Mouse (Mus musculus) adrenal gland, adult (tissue): ENCODE results near the gene Ankrd23.
"Not testable (repeated sequence)": the region's sequence is repeated elsewhere in the genome, so short reads cannot be mapped to it uniquely, and the experiment has no call there.

Experiments
- DNase-seq, 2 experiments: peaks; one replicate each; pipeline ENCODE4 v3.0.0; 2022 to 2023; ENCODE audit warnings: low spot score in 1 of 2; ENCODE audit not compliant: inconsistent age in 2 of 2

Gene Ankrd23

DNA sequence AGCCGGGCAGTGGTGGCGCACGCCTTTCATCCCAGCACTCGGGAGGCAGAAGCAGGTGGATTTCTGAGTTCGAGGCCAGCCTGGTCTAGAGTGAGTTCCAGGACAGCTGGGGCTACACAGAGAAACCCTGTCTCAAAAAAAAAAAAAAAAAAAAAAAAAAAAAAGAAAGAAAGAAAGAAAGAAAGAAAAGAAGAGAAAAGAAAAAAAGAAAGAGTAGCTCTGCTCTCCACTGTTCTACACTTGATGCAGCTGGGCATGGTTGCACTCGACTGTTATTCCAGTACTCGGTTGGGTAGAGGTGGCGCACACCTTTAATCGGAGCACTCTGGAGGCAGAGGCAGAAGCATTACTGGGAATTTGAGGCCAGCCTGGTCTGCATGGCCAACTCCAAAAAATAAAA lies at the start of gene Ankrd23:
Gene Ankrd23, minus strand, starts transcription at position 101 of the 400 bp plus-strand sequence.
- not testable (repeated sequence) for DNase-seq

- DNase-seq: no peak
Observed at GRCm38 (mm10) chr1:36586288-36586687, 49.6 kb upstream of the Ankrd23 start.

GRCm38 (mm10) chr1:36583408-36584116 lies 46.9 kb upstream of the Ankrd23 start:
- peak in 1 of 2 experiments; percentile 55 for DNase-seq

DNA sequence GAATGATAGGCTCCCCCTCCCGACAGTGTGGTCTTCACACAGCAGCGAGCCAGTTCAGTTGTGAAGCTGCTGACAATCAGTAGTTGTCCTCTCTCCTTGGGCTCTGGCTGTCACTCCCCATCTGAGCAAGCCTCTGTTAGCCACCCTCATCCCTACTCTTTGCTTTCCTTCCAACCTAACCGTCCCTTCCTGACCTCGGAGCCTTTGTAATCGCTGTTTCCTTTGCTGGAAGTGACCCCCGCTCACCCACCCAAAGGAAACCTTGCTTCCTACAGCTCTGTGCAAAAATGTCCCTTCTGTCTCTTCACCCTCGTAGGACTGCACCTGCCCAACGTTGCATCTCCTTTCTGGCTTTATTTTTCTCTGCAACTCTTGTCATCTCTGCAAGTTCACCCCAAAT lies 45.5 kb upstream of the Ankrd23 start:
- DNase-seq: no peak

- DNase-seq: no peak
Observed at GRCm38 (mm10) chr1:36581260-36581659, 44.6 kb upstream of the Ankrd23 start.

DNA sequence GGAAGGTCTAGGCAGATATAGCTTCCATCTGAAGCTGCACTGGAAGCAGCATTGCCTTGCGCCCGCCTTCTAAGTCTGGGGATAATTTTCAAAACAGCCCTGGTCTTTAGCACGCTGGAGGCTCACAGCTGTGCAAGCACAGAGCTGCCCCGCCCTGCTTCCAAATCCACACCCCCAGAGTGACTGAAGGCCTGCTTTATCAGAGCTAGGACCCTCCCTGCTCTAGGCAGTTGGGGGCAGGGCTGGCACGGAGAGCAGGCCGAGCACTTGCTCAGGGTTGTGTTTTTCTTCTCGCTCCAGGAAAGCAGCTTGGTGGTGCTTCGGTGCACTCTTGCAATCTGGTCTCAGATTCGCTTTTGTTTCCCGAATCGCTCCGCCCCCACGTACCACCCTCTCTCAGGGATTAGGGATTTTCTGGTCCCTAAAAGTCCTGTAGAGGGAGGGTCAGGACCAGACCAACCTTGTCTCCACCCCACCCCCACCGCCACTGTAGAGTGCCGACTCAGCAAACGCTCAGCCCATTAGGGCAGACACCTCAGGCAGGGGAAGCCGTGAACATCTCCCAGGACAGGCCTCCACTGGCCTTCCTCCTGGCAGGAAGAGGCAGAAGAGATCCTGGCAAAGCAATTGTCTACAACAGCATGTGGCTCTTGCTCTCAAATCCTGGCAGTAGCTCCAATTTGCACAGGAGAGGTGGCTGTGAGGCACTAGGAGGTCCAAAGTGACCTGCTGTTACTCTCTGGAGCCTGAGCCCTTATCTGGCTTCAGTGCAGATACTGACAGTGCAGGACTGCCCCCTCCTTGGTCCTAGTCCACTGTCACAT lies 43.9 kb upstream of the Ankrd23 start:
- peak; percentile 67 to 81 for DNase-seq

DNA sequence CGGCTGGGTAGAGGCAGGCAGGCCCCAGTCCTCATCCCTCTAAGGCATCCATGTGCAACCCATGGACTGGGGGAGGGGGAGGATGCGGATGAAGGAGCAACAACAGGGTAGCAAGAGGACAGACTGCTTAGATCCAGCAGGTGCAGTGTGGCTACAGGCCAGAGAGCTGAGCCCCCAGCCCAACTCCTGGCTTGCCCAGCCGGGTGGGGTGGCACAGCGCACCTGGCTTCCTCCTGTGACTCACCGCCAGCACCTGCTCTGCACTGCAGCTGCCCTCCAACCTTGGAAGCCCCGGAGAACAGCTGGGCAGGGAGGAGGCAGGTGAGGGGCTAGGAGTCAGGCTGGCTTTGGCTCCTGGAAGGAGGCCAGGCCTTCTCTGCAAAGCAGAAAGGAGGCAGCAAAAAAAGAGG lies 43.3 kb upstream of the Ankrd23 start:
- no peak for DNase-seq

GRCm38 (mm10) chr1:36576991-36577675 lies 40.5 kb upstream of the Ankrd23 start:
- no peak for DNase-seq

- no peak for DNase-seq
Observed at GRCm38 (mm10) chr1:36575347-36575746, 38.7 kb upstream of the Ankrd23 start.

DNA sequence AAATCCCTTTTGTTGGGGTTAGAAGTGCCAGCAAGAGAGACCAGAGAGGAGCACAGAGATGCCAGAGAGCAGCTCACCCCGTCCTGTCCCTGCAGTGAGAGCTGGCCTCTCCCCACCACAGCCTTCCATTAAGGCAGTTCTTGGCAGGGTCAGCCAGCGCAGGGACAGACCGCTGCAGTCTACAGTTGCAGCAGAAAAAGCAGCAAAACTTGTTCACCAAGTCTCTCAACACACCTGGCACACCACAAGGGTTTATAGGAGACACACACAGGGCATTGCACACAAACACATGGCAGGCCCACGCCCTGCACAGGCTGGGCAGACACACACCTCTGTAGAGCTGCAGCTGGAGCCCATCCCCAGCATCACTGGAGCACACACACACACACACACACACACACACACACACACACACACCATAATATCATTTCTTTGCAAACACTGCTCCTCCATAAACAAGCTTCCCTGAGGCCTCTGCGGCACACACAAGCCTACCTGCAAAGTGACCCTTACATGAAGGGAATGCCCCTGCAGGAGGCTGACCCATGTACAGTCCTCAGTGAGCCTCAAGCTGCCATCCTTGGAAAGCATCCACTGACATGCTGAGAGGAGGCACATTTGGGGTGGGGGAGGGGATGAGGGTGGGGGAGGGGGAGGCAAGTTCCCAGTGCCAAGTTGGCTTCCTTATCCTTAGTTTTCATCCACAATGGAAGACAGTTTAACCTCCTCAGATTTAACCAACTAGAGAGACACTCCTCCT lies 37.7 kb upstream of the Ankrd23 start:
- DNase-seq: no peak

DNA sequence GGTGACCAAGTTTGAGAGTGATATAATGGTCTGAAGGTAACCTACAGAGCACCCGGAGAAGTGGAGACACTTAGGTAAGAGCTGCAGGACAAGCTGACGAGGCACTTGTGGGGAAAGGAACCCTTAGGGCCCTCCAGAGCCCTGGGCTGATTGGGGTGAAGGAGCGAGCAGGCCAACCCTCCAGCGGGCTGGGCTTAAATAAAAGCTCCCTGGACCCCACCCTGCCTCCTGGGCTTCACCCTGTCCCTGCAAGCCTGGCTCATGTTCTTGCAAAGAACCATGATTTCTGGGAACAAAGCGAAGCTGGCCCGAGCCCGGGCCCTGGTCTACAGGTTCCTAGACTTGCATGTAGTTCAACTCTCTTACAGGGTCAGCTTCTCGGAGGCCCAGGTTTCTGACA lies 36.8 kb upstream of the Ankrd23 start:
- no peak for DNase-seq

GRCm38 (mm10) chr1:36572709-36573108 lies 36.0 kb upstream of the Ankrd23 start:
- DNase-seq: no peak

GRCm38 (mm10) chr1:36572140-36572700 lies 35.5 kb upstream of the Ankrd23 start:
- DNase-seq: peak in 1 of 2 experiments; percentile 65

GRCm38 (mm10) chr1:36571627-36572026 lies 34.9 kb upstream of the Ankrd23 start:
- DNase-seq: peak; percentile 90 to 95

GRCm38 (mm10) chr1:36570320-36570719 lies 33.6 kb upstream of the Ankrd23 start:
- DNase-seq: no peak

GRCm38 (mm10) chr1:36569694-36570276 lies 33.1 kb upstream of the Ankrd23 start:
- peak; percentile 57 to 75 for DNase-seq

DNA sequence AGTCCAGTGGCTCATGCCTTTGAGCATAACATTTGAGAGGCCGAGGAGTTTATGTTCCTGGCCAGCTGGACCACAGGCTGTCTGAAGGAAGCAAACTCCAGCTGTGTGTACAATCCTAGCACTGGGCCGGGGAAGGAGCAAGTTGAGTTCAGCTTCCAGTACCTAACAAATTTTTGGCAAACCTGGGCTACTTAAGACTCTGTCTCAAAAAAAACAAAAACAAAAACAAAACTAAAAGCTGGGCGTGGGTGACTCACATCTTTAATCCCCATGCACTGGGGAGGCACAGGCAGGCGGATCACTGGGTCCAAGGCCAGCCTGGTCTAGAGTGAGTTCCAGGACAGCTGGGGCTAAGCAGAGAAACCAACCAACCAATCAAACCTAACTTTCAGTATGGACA lies 32.1 kb upstream of the Ankrd23 start:
- DNase-seq: peak; percentile 58 to 79

- no peak for DNase-seq
Observed at GRCm38 (mm10) chr1:36567818-36568603, 31.3 kb upstream of the Ankrd23 start.

DNA sequence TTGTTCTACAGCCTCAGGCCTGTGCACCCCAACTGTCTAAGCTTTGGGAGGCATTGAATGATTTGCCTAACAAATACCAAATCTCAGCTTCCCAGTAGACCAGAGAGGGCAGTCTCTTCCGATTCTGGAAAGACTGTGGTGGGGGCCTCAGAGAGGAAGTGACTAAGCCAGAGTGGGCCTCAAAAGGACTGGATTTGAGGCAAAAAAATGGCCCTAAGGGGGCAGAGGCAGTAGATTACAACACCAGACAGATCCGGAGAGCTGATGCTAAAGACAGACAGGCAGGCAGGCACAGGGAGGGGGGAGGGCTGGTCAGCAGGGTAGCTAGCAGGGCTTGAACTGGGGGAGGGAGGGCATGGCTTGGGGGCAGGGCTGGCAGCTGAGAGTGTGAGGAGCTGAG lies 29.7 kb upstream of the Ankrd23 start:
- DNase-seq: no peak
